ENCODE assay signal across 13 mouse cellular contexts in genomic region chr6:87285365-87285749, GRCm38 (mm10). TPM values are rescaled to one million over a fixed set of nuclear protein-coding genes. Genes with fewer than 3 reads are reported as not detected.
A peak's percentile ranks its signal among the peaks of the same experiment; 100 is the strongest.
DNase-seq lines count a peak whose midpoint lies in the region; ATAC-seq lines count a peak whose summit lies in the region.
"Had no signal": no experiment of that assay in that cellular context is flagged by ENCODE, and none has a peak within 500 bp of the region (broad histone marks: within the 10 kb centered on the region; RNA-seq: fewer than 3 reads in every experiment).

No protein-coding gene starts in this region.

- H3K27ac ChIP-seq in hindbrain, embryonic 16.5 days (ENCODE audit: low read depth, low read length): 0 out of 2 replicates have a peak overlapping the region, but pooled peaks have one; percentile 17
- no peak overlapping the region for H3K27ac ChIP-seq in hindbrain, embryonic 10.5 days
- H3K27ac ChIP-seq: forebrain, embryonic 10.5 days had no signal

- no peaks in the 10 kb centered on the region for H3K9me3 ChIP-seq in hindbrain, embryonic 16.5 days (ENCODE audit: control insufficient read depth, low read length)
- no peaks in the 10 kb centered on the region for H3K9me3 ChIP-seq in hindbrain, embryonic 10.5 days
- H3K9me3 ChIP-seq: forebrain, embryonic 10.5 days had no signal

- H3K4me2 ChIP-seq in hindbrain, embryonic 16.5 days (ENCODE audit: low read length): no peak overlapping the region

- ATAC-seq in hindbrain, embryonic 16.5 days: no peak
- ATAC-seq: Patski had no signal

- no peaks in the 10 kb centered on the region for H3K27me3 ChIP-seq in hindbrain, embryonic 16.5 days (replicated peaks; ENCODE audit: control insufficient read depth, insufficient read depth, low read length)
- H3K27me3 ChIP-seq in hindbrain, embryonic 10.5 days (ENCODE audit: insufficient read depth, poor library complexity, severe bottlenecking): no peaks in the 10 kb centered on the region
- H3K27me3 ChIP-seq: Patski had no signal

- H3K4me3 ChIP-seq in hindbrain, embryonic 16.5 days (ENCODE audit: low read length): no peak overlapping the region
- no peak overlapping the region for H3K4me3 ChIP-seq in hindbrain, embryonic 10.5 days
- H3K4me3 ChIP-seq: forebrain, embryonic 10.5 days had no signal

- H3K36me3 ChIP-seq in hindbrain, embryonic 16.5 days (ENCODE audit: control insufficient read depth, insufficient read depth, low read length): no peaks in the 10 kb centered on the region
- H3K36me3 ChIP-seq in hindbrain, embryonic 10.5 days: peaks cover 32% of the 10 kb centered on the region

- H3K4me1 ChIP-seq in hindbrain, embryonic 16.5 days (ENCODE audit: control insufficient read depth, insufficient read depth, low read depth, low read length): peaks cover 3% of the 10 kb centered on the region
- H3K4me1 ChIP-seq in hindbrain, embryonic 10.5 days (replicated peaks): no peaks in the 10 kb centered on the region
- H3K4me1 ChIP-seq: forebrain, embryonic 10.5 days had no signal

- 68% methylated on average over 7 of the region's 7 CpGs for WGBS in hindbrain, embryonic 16.5 days
- WGBS in hindbrain, embryonic 10.5 days: 94% methylated on average over 7 of the region's 7 CpGs

- no peak overlapping the region for H3K9ac ChIP-seq in hindbrain, embryonic 16.5 days (ENCODE audit: low read depth, low read length)

- no peak for DNase-seq in hindbrain, embryonic 10.5 days (ENCODE audit: low spot score)
- peak; percentile 17 for DNase-seq in ovary, postnatal 14 days (ENCODE audit: low spot score)
- no peak for DNase-seq in ovary, adult 18-20 months (ENCODE audit: low spot score)
- peak; percentile 23 to 54 for DNase-seq in layer of hippocampus, postnatal 14 days (ENCODE audit: low spot score in 2 of 2)
- DNase-seq in thymus, postnatal 14 days: no peak
- no peak for DNase-seq in spleen, adult 12 weeks (ENCODE audit: low spot score)
- DNase-seq: adrenal gland, adult 2 months; kidney, adult 18-20 months; retina, postnatal 1 day; thymus, postnatal 36 days had no signal

RNA-seq across cellular contexts. Expression of gene Antxr1, which starts 50.3 kb away (rescaled TPM):
- polyA plus RNA-seq in hindbrain, embryonic 16.5 days (2015; fragmentation: Nextera tagmentation; extraction: Ambion mirVana): 4.4 and 5.3 TPM in 2 replicates
- 2.8 and 4.0 TPM in 2 replicates for polyA plus RNA-seq in hindbrain, embryonic 10.5 days (2016; fragmentation: Nextera tagmentation; extraction: Ambion mirVana)
- total RNA-seq in layer of hippocampus, postnatal 14 days (2021): 10 to 100 TPM; 14.2 to 15.2 TPM

Comparison
In these comparisons a context has a peak if more than half of its experiments do, and no peak if none do; other contexts are left out.
1. DNase-seq: peak in ovary, postnatal 14 days (single experiment) and layer of hippocampus, postnatal 14 days (2 of 2); none in hindbrain, embryonic 10.5 days (single experiment), ovary, adult 18-20 months (single experiment), thymus, postnatal 14 days (single experiment) and spleen, adult 12 weeks (single experiment).